Mouse (Mus musculus) heart, postnatal 25 days (tissue): ENCODE data around the gene Pde4dip. TPM values are rescaled to one million over a fixed set of nuclear protein-coding genes. Genes with fewer than 3 reads are reported as not detected.

Source experiments
- DNase-seq: peaks from one replicate; pipeline ENCODE4 v3.0.0; 2022; ENCODE audit warnings: low spot score
- intact Hi-C: fragments of 180-260 bp; cut with DNase I; formaldehyde crosslinking; loops from one replicate; pipeline ENCODE4 v1.15.1; 2025
- total RNA-seq, 2 experiments: library from RNA; stranded (reverse); gene quantifications; 2 replicates each; pipeline ENCODE4 v1.2.3; 2021

The Pde4dip gene
- total RNA-seq, 2 experiments from 2014 or later, result 1,803 to 1,950 TPM

DNA sequence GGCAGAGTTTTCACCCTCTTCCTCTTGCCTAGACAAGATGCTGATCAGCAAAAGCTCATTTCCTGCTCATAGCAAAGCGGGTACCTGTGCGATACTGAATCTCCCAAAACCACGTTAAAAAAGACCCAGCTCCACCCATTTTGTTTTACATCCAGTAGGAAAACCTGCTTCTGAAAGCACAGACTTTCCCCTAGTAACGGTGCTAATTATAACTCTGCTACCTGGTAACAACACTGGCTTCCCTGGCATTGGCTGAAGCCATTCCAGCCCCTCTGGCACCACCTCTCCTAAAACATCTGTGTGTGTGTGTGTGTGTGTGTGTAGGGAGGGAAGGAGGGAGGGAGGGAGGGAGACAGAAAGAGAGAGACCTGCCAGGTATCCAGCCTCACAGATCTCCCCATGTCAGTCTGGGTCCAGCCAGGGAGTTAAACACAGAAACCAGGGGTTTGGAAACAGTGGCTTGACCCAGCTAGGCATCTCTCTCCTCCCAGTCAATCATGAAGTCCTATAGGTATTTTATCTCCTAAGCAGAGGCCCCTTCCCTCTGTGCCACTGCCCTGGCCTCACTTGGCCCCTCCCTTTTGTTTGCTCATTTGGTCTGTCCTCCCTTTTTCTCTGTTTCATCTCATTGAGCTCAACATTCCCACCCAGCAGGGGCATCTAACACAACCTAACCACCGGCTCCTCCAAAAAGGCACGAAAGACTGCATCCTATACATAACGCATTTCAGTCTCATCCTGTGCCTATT, 76.7 kb downstream of the Pde4dip start:
- DNase-seq, result no peak
- intact Hi-C loops, result no loop called here

DNA sequence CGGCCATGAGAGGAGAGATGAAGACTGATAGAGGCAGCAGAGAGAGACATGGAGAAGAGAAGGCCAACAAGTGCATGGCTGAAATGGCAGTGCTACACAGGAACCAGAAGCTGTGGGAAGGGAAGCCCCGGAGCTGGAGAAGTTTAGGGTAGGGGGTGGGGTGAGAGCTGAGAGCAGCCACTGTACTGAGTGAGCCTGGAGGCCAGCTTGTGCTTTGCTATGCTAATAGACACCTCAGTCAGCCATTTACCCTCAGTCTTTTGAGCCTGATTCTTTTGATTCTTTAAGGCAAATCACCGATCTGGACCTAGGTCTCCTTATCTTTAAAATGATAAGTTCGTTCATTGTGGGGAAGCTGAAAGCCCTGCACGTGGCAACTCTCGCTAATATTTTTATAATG, 77.3 kb downstream of the Pde4dip start:
- intact Hi-C loops, result no loop called here

DNA sequence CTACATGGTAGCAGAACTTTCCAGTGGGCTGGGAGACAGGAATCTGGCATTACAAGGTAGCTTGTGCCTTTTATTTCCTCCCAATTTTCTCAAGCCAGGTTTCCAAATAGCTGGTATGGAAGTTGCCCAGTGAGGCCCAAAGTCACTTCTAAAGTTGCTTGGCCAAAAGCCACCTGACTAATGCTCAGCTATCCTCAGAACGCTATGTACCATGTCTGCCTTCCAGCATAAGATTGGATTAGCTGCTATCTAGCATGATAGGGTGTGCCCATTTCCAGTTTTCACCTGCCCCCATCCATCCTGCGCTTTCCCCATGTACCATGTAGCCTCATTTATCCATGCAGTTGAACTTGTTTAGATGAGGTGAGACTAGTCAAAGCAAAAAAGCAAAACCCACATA, 78.2 kb downstream of the Pde4dip start:
- peak; percentile 6 for DNase-seq
- intact Hi-C loops, result no loop called here

More for the DNA sequence above, 77.3 kb downstream of the Pde4dip start:
- no peak for DNase-seq

DNA sequence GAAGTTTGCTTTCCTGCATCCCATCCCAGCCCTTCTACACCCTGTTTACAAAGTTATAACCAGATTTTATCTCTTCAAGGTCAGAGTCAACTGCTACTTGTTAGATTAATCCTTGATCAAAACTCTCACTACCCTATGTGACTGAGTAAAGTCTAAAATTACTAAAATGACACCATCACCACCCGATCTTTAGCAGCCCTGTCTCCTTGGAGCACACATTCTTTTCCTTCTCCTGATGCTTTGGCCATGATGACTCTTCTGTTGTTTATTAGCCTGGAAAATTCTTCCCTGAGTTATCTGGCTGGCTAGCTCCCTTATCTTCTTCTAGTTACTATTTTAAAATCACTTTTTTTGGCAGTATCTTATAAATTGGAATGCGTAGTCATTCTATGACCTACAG, 82.9 kb downstream of the Pde4dip start:
- intact Hi-C loops, result no loop called here
- DNase-seq, result no peak

DNA sequence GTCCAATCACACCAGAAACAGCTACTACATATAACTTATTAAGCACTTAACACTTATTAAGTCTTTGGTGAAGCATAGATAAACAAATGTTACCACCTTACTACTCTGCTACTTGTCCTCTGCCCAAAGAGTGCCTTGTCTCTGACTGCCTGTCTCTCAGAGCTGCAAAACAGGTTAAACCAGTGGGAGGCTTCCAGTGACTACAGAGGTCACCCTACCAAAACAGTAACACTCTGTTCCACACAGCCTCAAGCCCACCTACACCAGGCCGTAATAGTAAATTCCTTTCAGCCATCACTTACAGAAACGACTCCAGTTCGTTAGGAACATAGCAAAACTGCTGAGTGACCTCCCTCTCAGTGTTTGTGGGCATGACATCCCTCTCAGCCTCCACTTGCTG, 84.8 kb downstream of the Pde4dip start:
- intact Hi-C loops, result no loop called here
- no peak for DNase-seq

DNA sequence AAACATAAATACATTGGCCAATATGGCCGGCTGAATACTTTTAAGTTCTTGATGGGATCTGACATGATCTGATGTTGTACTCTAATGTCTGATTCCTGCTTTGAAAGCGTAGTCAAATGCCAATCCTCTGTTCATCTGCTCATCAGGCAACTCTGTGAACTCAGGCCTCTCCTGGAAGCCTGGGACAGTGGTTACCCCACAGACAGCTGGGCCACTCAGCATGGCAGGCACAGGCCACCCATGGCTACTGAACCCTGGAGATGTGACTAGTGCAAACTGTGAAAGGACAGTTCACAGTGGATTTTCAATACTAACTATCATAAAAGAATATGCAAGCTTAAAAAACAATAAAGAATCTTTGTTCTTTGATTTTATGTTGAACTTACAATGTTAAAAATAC, 85.6 kb downstream of the Pde4dip start:
- DNase-seq, result no peak
- intact Hi-C loops, result no loop called here

DNA sequence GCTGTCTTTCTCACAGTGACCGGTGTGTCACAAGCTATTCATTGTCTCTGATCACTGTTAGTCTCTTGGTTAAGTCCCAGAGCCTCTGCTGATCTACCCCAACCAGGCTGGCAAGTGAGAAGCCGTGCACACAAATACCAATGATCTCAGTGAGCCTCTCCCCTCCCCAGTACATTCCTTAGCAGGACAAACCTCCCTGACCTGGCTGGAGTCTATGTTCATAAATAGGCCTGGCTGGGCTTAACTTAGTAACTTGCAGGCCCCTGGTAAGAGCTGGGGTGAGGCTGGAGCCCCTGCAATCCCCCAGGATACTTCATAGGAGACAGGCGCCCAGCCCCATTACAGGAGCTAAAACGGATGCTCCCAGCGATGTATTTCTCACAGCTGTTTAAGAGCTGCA, 86.2 kb downstream of the Pde4dip start:
- intact Hi-C loops, result no loop called here
- DNase-seq, result peak; percentile 29

DNA sequence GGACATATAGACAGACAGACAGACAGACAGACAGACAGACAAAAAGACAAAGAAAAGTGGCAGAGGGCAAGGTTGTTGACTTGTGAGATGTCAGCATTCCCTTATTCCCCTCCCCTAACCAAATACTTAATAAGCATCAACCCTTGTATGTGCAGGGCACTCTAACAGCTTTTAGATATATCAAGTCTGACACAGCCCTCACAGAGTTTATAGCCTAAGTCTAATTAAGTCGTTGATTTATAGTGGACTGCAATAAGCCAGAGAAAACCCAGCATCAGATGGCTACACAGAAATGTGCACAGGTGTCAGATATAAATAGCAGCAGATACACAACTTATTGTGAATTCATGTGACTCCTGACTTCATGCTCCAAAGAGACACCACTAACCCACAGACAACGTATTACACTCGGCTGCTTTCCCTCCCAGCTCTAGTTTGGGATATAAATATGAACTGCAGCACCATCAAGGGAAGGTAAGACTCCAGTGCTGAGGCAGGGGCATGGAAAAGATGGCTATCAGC, 87.3 kb downstream of the Pde4dip start:
- DNase-seq, result no peak

DNA sequence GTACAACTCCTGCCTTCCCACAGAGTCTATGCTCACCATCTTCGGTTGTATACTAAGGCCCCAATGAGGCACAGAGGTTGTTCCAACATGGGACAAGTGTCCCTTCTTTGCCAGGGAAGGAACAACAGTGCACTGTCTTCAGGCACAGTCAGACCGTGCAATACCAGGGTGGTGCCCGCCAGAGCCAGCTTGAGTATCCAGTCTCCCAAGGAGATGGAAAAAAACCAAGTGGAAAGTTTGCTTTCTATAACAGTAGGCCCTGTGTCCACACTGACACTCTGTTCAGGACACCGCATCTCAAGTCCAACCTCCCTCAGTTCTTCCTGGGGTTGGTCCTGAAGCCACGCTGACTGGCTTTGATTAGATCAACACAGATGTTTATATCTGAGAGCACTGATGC, 87.8 kb downstream of the Pde4dip start:
- DNase-seq, result no peak
- intact Hi-C loops, result no loop called here

More for the DNA sequence above, 87.3 kb downstream of the Pde4dip start:
- intact Hi-C loops, result no loop called here

DNA sequence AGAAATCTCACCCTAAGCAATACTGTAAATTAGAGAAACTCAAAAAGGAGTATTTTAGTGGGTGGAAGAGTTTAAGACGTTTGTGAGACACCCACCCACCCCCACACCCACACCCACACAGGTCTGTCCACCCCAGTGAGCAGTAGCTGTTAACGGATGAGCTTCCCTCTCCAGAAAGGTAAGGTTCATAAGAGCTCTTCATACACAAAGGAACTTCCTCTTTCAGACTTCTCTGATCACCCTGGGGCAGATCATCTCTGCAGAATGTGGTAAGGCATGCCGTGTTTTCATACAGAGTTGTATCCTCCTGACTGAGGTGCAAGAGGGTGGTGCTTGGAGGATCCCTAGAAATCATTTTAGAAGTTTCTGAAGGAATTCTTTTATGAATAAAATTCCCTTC, 88.5 kb downstream of the Pde4dip start:
- intact Hi-C loops, result no loop called here
- DNase-seq, result no peak

DNA sequence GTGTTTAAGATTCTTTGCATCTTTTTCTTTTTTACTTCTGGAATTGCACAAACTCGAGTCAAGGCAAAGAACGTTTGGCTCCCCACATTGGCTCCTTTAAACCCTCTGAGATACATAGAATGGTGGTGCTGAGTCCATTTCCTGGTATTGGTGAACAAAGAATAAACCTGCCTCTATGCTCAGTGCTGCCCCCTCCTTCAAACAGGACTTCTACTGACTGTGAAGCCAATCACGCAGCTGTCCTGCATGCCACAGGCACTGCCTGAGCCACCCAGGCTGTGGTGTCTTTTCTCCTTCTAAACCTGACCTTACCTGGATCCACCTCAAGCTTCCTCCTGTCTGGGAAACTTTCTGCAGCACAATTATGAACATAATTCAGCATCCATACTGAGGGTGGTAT, 89.2 kb downstream of the Pde4dip start:
- DNase-seq, result no peak
- intact Hi-C loops, result no loop called here

DNA sequence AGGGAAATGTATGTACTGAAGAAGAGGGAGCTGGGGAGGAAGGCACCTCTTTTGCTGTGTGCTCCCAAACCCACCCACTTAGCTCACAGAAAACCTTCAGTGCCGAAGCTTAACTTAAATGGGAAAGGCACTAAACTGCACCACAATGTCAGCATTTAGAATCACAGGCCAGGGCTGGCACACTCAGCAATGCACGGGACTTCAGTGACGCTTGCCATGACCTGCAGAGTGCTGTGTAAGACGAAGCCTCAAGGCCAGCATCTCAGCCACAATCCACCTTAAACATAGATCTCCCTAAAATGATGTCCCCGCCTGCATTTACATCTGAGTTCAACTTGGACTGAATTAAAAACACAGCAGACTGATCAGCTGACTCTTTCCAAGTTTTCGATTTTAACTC, 91.1 kb downstream of the Pde4dip start:
- no peak for DNase-seq
- intact Hi-C loops, result no loop called here

DNA sequence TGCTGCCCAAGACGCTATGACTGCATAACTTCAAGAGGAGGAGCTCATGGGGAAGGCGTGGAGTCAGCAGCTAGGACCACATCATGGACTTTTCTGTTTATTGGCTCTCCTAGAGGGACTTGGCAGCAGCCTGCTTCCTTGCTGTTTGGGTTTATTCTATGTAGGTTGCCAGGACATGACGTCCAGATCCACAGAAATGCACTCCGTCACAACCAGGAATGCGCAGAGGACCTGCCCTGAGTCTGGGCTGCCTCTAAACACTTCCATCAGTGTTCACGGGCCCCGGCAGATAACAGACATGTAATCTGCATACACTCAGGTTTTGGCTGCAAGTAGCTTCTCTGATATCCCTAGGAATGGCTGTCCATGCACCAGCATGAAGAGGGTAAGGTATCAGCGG, 94.5 kb downstream of the Pde4dip start:
- DNase-seq, result peak; percentile 5
- intact Hi-C loops, result loop anchor here (2.0 kb wide), 1 partner anchor 31 kb away; no protein-coding TSS in a partner anchor

DNA sequence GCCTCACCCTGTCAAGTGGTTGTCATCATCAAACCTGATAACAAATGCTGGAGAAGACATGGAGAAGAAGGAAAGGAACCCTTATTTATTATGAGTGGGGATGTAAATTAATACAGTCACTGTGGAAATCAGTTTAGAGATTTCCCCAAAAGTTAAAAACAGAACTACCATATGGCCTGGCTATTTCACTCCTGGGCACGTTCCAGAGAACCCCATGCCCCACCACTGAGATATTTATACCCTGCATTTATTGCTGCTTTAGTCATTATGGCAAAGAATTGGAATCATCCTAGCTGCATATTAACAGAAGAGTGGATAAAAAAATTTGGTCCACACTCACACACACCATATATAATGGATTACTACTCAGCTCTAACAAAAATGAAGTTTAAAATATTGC, 98.4 kb downstream of the Pde4dip start:
- intact Hi-C loops, result no loop called here

DNA sequence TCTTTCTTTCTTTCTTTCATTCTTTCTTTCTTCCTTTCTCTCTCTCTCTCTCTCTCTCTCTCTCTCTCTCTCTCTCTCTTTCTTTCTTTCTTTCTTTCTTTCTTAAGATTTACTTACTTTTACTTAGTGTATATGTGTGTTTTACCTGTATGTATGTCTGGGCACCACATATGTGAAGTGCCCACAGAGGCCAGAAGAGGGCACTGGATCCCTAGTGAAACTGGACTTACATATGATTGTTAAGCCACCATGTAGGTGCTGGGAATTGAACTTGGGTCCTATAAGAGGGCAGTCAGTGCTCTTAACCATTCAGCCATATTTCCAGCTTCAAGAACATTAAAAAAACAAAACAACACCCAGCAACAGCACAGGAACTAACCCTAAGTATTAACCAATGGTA, 99.2 kb downstream of the Pde4dip start:
- intact Hi-C loops, result no loop called here
- no peak for DNase-seq

More for the DNA sequence above, 98.4 kb downstream of the Pde4dip start:
- DNase-seq, result no peak

DNA sequence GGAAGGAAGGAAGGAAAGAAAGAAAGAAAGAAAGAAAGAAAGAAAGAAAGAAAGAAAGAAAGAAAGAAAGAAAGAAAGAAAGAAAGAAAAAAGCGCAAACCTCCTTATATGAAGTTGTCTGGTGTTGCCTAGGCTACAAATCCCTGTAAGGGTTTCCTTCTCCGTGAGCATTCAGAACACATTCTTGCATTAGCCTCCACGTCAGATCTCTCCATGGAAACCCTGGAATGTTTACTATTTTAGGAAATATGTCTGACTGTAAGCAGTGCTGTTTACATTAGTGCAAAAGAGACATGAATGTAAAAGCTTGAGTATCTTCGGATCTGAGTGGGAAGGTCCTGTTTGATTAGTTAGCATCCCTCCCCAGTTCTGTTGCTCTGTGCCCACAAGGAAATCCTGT, 112.3 kb downstream of the Pde4dip start:
- intact Hi-C loops, result no loop called here
- DNase-seq, result no peak

DNA sequence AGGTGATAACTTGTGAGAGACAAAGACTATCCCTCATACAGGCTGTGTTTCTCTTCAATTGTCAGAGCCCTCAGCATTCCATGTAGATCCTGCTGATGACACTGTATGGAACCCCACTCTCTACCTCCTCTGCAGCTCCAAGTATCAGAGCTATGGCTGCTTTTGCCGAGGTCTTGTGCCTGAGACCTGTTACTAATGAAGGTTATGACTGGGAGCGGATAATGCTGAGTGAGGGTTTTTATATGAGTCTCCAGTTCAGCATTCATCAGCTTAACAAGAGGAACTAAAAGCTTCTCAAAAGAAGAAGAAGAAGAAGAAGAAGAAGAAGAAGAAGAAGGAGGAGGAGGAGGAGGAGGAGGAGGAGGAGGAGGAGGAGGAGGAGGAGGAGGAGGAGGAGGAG, 112.8 kb downstream of the Pde4dip start:
- no peak for DNase-seq
- intact Hi-C loops, result no loop called here

DNA sequence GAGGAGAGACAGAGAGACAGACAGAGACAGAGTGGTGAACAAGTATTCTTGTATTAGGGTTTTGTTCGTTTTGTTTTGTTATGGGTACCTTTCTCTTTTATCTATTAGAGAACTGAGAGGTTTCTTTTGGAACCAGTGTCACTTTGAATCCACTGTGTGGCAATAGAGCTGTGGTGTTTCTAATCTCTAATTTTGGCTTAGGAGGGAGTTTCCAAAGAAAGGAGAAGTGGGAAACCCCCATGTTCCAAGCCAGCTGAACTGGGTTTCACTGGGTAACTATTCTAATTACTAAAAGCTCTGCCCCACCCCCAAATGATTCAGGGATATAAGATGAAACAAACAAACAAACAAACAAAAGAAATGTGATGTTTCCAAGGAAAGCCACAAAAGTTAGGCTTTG, 113.6 kb downstream of the Pde4dip start:
- DNase-seq, result no peak
- intact Hi-C loops, result no loop called here

DNA sequence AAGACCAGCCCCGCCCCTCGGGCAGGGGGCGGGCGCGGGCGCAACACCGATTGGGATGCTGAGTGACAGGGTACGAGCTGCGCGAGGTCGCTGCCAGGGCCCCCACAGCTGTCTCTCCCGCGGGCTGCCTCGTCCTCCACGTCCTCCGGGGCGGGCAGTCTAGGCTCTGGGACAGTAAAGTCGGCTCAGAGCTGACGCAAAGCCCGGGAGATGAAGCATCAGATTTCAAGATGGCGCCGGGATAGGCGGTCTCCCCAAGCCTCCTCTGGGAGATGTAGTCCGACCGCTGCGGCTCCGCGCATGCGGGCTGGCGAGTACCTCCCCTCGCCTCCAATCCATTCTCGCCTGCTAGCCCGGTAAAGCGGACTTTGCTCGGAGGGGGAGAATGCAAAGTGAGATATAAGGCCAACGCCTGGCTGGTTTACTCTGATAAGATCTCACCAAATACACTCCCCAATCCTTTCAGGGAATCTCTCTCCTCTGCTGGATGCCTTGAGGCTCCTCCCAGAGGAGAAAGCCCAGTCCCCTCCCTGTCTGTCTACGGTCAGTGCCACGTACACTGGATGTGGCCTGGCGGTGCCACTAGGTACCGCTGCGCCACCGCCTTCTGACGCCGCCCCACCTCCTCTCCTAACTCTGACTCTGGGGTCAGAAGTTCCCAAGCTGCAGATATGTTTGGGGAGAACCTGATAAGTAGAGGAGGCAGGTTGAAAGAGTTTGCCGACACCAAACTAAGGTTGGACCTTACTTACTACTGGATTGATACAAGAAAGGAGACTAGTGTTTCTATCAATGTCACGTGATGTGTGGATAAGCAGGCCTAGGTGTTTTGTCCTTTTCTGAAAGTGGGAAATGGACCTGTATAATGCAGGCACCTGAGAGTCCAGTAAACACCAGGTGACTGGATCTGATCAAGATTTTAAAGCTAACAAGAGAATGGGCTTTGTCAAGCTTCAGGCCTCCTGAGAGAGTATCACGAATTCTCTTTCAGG, 120.4 kb downstream of the Pde4dip start:
- peak; percentile 93 for DNase-seq
- intact Hi-C loops, result loop anchor here (5.0 to 10.0 kb wide), 5 partner anchors 86 to 247 kb away; partner anchors contain the start of genes Notch2, Prkab2 and Sec22b

DNA sequence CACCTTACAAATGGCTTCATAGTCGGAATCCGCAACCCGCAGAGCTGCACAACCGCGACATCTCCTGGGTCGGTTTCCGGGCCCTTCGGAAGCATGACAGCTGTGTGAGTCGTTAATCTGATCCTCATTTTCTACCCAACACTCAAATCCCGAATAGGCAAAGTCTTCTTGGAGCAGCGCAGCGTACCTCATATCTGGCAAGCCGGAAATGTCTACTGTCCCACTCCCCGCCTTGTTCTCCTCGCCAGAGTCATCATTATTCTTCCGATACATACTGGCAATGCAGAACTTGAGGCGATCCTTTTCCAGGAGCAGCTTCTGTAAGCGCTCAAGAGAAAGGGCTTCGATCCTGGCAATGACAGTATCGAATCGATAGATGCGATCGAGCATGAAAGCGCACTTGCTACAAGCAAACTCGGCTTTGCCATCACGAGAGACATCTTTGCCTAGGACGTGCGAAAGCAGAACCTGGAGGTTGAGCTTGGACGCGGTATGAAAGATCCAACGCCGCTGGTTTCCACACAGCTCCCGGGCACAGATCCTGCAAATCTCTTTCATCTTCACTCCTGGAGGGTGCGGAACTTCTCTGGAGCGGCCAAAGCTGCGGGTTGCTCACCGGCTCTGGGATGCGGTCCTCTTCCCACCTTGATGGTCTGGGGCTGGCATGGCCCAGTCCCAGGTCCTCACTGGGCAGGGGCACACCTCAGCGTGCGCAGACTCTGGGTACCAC, 121.3 kb downstream of the Pde4dip start:
- intact Hi-C loops, result loop anchor here (5.0 to 10.0 kb wide), 5 partner anchors 85 to 248 kb away; partner anchors contain the start of genes Notch2, Prkab2 and Sec22b
- no peak for DNase-seq
